Mouse (Mus musculus) fibroblast of lung, adult 2 months (primary cell): ENCODE results near the gene Crtam.

Experiments used
- DNase-seq: peaks from one replicate; pipeline ENCODE4 v3.0.0-alpha.2; 2011; ENCODE audit warnings: low read depth

Gene Crtam

GRCm38 (mm10) chr9:41007785-41008184 is 3.4 kb upstream of the Crtam start:
- no peak for DNase-seq

- DNase-seq, result no peak
Measured at GRCm38 (mm10) chr9:40997116-40997779, 7.2 kb downstream of the Crtam start.

GRCm38 (mm10) chr9:40994075-40994474 is 10.4 kb downstream of the Crtam start:
- DNase-seq, result no peak

GRCm38 (mm10) chr9:40991511-40991910 is 12.9 kb downstream of the Crtam start:
- no peak for DNase-seq

- DNase-seq, result peak; percentile 30
Measured at GRCm38 (mm10) chr9:40989940-40990588, 14.4 kb downstream of the Crtam start.

GRCm38 (mm10) chr9:40984313-40984712 is 20.1 kb downstream of the Crtam start:
- DNase-seq, result no peak

GRCm38 (mm10) chr9:40983758-40984157 is 20.7 kb downstream of the Crtam start:
- DNase-seq, result no peak

- DNase-seq, result no peak
Measured at GRCm38 (mm10) chr9:40982480-40982879, 21.9 kb downstream of the Crtam start.

- DNase-seq, result no peak
Measured at GRCm38 (mm10) chr9:40974042-40974801, 30.2 kb downstream of the Crtam start.

- no peak for DNase-seq
Measured at GRCm38 (mm10) chr9:40964418-40964714, 40.1 kb downstream of the Crtam start.

- no peak for DNase-seq
Measured at GRCm38 (mm10) chr9:40963586-40964417, 40.6 kb downstream of the Crtam start, which contains the start of gene Jhy. Gene Jhy (minus strand): TSS chr9:40964118.

GRCm38 (mm10) chr9:40961401-40961800 is 43.0 kb downstream of the Crtam start:
- DNase-seq, result no peak

- DNase-seq, result no peak
Measured at GRCm38 (mm10) chr9:40949039-40949615, 55.3 kb downstream of the Crtam start.

- no peak for DNase-seq
Measured at GRCm38 (mm10) chr9:40948473-40948872, 56.0 kb downstream of the Crtam start.

GRCm38 (mm10) chr9:40947131-40947530 is 57.3 kb downstream of the Crtam start:
- no peak for DNase-seq

- no peak for DNase-seq
Measured at GRCm38 (mm10) chr9:40937425-40937824, 67.0 kb downstream of the Crtam start.

- no peak for DNase-seq
Measured at GRCm38 (mm10) chr9:40933323-40933722, 71.1 kb downstream of the Crtam start.

- no peak for DNase-seq
Measured at GRCm38 (mm10) chr9:40927351-40927980, 77.0 kb downstream of the Crtam start.
